Mouse (Mus musculus) liver, postnatal 0 days (tissue): ENCODE measurements around the gene Chst15.

Experiments
- CTCF ChIP-seq: sonication (generic); IDR thresholded peaks from 2 replicates; pipeline ENCODE4 v1.5.1; 2016; ENCODE audit warnings: antibody characterized with exemption, low read depth
- EP300 ChIP-seq: IDR thresholded peaks from 2 replicates; pipeline ENCODE4 v1.6.1; 2016; ENCODE audit warnings: antibody characterized with exemption, low read depth, mild to moderate bottlenecking

DNA sequence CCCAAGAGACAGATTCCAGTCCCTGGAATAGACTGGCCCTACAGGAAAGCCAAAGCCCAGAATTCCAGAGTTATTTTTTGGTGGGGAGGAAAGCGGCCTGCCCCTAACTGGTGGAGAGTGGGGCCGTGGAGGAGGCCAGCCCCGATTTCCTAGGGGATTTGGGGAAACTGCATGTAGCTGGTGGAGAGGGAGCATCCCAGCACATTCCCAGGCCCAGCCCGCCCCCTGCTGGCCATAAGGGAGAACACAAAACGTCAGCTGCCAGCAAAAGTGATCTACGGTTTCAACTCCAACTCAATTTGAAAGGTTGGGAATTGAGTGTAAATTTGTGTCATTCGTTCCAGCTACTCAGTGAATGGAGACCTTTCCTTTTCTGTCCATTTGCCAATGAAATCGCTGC, 103.6 kb downstream of the Chst15 start:
- TF ChIP-seq CTCF (peak; percentile 77), EP300 (no peak)
